Mouse (Mus musculus) forebrain, postnatal 0 days (tissue): ENCODE data around the gene Tspan11. TPM values are rescaled to one million over a fixed set of nuclear protein-coding genes. Genes with fewer than 3 reads are reported as not detected.

ENCODE experiments used
- ATAC-seq: fragments of 200-750 bp; cut with Nextera tagmentation; 2 replicates; pipeline ENCODE4 v1.8.0; 2017; ENCODE audit warnings: mild to moderate bottlenecking, moderate library complexity
- DNase-seq: peaks from one replicate; pipeline ENCODE4 v3.0.0-alpha.2; 2015
- H3K27ac ChIP-seq: fragments of 300-500 bp; sonication (generic); 2 replicates; pipeline ENCODE4 v1.5.1; 2014; ENCODE audit warnings: low read depth, mild to moderate bottlenecking, antibody characterized with exemption, low read length, moderate library complexity, mixed read lengths
- H3K27me3 ChIP-seq: fragments of 300-500 bp; sonication (generic); 2 replicates; pipeline ENCODE4 v1.6.1; 2014; ENCODE audit warnings: mild to moderate bottlenecking, low read length, mixed read lengths; ENCODE audit not compliant: insufficient read depth
- H3K36me3 ChIP-seq: fragments of 300-500 bp; sonication (generic); 2 replicates; pipeline ENCODE4 v1.6.1; 2014; ENCODE audit warnings: mild to moderate bottlenecking, moderate library complexity; ENCODE audit not compliant: insufficient read depth
- H3K4me1 ChIP-seq: fragments of 300-500 bp; sonication (generic); 2 replicates; pipeline ENCODE4 v1.6.1; 2014; ENCODE audit warnings: antibody characterized with exemption; ENCODE audit not compliant: insufficient read depth
- H3K4me2 ChIP-seq: fragments of 300-500 bp; sonication (generic); 2 replicates; pipeline ENCODE4 v1.6.1; 2014; ENCODE audit warnings: low read depth, mild to moderate bottlenecking, moderate library complexity
- H3K4me3 ChIP-seq: fragments of 300-500 bp; sonication (generic); 2 replicates; pipeline ENCODE4 v1.5.1; 2014; ENCODE audit warnings: low read depth, low read length, mixed read lengths
- H3K9ac ChIP-seq: fragments of 300-500 bp; sonication (generic); 2 replicates; pipeline ENCODE4 v1.6.1; 2014; ENCODE audit warnings: mild to moderate bottlenecking
- H3K9me3 ChIP-seq: fragments of 300-500 bp; sonication (generic); 2 replicates; pipeline ENCODE4 v1.6.1; 2016; ENCODE audit warnings: low read length
- CTCF ChIP-seq: sonication (generic); IDR thresholded peaks from 2 replicates; pipeline ENCODE4 v1.5.1; 2016; ENCODE audit warnings: antibody characterized with exemption, control low read depth, low read depth
- WGBS: fragments of 180-500 bp; shearing (Covaris S2); extraction: QIAGEN DNeasy Blood & Tissue Kit; methylation state at CpG from one replicate; pipeline ENCODE4 v1.1.7; 2014; 5-methylcytosine and 5-hydroxymethylcytosine counted together
- polyA plus RNA-seq: library from polyadenylated mRNA; unstranded; fragments of >200 nt; fragmentation: Nextera tagmentation; extraction: Ambion mirVana; gene quantifications from 2 replicates; pipeline ENCODE4 v1.2.1, GENCODE M21; 2015
- total RNA-seq: library from RNA; depleted of rRNA; stranded (reverse); fragments of >200 nt; gene quantifications from 2 replicates; pipeline ENCODE4 v1.2.3, GENCODE M21; 2014

Tspan11 gene
- total and polyA plus RNA-seq, 2 experiments from 2014 or later = 6.4 to 6.8 TPM

DNA sequence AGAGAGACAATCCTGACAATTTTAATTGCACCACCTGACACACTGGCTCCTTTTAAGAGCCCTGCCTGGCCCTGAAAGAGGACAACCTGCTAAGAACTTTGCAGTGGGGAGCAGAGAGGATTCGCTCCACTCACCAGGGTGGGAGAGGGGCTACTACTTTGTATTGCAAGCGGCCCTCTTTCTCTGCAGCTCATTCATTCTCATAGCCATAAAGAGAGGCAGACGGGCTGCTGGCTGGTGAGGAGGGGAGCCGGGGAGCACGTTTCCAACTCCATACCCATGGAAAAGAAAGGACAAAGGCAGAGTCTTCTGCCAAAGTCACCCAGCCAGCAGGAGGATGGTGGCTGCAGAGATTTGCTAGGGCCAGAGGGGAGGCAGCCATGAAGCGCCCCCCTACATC lies 86.2 kb downstream of the Tspan11 start:
- H3K9me3 ChIP-seq = no peaks in the 10 kb centered on the region
- DNase-seq = peak; percentile 39
- H3K27me3 ChIP-seq = no peaks in the 10 kb centered on the region
- H3K36me3 ChIP-seq = no peaks in the 10 kb centered on the region
- 23% methylated on average over 6 of the region's 6 CpGs for WGBS
- ATAC-seq = peak; percentile 64
- H3K4me1 ChIP-seq = no peaks in the 10 kb centered on the region
- peak; percentile 2; the same call in 1 of the 2 replicates for TF ChIP-seq CTCF
- peak overlapping the region; percentile 57 for H3K27ac ChIP-seq
- H3K4me2 ChIP-seq = no peak overlapping the region
- no peak overlapping the region for H3K4me3 ChIP-seq
- H3K9ac ChIP-seq = no peak overlapping the region

DNA sequence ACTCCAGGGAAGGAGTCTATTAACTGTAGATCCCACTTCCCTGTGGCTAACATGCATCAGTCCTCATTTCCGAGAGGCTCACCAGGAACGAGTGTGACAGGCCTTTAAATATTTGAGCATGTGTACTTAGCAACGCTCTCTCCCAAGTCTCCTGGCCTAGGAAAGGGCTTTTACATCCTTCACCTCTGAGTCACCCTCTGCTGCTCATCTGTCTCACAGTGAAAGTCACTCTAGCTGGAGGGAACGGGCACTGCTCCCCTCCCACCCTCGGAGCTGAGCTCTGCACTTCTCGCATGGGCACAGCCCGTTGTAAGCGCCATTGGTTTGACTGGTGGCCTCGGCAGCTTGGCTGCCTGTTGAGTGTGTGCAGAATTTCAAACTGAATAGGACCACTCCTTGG lies 86.6 kb downstream of the Tspan11 start:
- Histone ChIP-seq H3K9ac (no peak overlapping the region), H3K4me3 (no peak overlapping the region), H3K27me3 (no peaks in the 10 kb centered on the region), H3K4me2 (no peak overlapping the region), H3K4me1 (no peaks in the 10 kb centered on the region), H3K9me3 (no peaks in the 10 kb centered on the region), H3K27ac (peak overlapping the region; percentile 57), H3K36me3 (no peaks in the 10 kb centered on the region)
- no peak for TF ChIP-seq CTCF
- peak; percentile 47; the same call in 1 of the 2 replicates for ATAC-seq
- 42% methylated on average over 9 of the region's 9 CpGs for WGBS
- DNase-seq = no peak

DNA sequence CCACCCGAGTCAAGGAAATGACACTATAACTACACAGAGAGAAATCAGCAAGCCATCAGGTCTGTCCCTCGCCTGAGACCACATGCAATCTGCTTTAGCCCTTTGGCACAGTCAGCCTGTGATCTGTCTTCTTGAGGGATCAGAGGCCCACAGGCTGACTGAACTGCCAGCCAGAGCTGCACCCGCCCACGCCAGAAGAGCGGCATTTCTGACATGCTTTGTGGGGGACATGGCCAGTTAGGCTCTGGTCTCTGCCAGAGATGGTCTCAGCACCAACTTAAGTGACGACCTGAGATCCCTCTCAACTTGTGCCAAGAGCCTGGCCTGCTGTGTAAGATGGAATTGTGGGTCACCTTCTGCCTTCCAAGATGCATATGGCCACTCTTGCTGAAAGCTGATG lies 89.3 kb downstream of the Tspan11 start:
- no peaks in the 10 kb centered on the region for H3K4me1 ChIP-seq
- H3K27ac ChIP-seq = no peak overlapping the region
- no peak for ATAC-seq
- no peak for DNase-seq
- TF ChIP-seq CTCF = no peak
- WGBS = 80% methylated on average over 6 of the region's 6 CpGs
- H3K4me3 ChIP-seq = no peak overlapping the region
- no peaks in the 10 kb centered on the region for H3K27me3 ChIP-seq
- no peaks in the 10 kb centered on the region for H3K9me3 ChIP-seq
- H3K4me2 ChIP-seq = no peak overlapping the region
- no peak overlapping the region for H3K9ac ChIP-seq
- no peaks in the 10 kb centered on the region for H3K36me3 ChIP-seq

DNA sequence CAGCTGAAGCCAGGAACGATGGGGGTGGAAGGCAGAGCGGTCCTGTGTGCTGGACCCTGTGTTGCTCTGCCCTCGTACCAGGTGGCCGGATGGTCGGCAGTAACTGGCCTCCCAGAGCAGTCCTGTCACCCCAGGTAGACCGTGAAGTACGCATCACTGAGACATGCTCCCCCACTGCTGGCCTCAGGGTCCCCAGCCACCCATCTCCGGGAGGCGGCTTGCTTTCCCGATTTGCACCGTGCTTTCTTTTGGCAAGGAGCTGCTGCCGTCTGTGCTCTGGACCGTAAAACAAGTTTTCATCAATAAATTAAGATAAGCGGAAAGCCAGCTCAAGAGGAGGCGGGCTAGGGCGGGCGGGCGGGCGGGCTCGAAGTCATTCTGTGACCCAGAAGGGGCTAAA lies 91.6 kb downstream of the Tspan11 start:
- H3K9me3 ChIP-seq = no peaks in the 10 kb centered on the region
- H3K4me2 ChIP-seq = no peak overlapping the region
- H3K27me3 ChIP-seq = no peaks in the 10 kb centered on the region
- H3K27ac ChIP-seq = no peak overlapping the region
- no peak overlapping the region for H3K4me3 ChIP-seq
- 60% methylated on average over 20 of the region's 20 CpGs for WGBS
- no peak for TF ChIP-seq CTCF
- H3K36me3 ChIP-seq = no peaks in the 10 kb centered on the region
- H3K9ac ChIP-seq = no peak overlapping the region
- ATAC-seq (no peak), DNase-seq (no peak)
- no peaks in the 10 kb centered on the region for H3K4me1 ChIP-seq

DNA sequence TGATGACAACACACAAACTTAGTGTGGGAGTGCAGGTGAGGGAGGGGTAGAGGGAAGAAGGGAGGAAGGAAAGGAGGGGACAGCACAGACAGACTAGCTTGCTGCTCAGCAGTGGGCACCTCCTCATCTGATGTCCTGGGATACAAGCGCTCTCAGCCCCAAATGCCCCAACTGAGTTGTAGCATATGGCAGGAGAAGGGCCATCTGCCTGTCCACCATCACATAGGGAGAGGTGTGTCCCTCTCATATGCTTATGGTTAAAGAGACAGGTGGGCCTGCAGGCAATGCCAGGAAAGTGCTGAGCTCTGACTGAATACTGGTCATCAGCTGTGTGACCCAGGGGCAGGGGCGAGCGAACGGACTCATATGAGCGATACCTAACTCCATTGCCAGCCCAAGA lies 92.4 kb downstream of the Tspan11 start:
- Histone ChIP-seq H3K9me3 (no peaks in the 10 kb centered on the region), H3K4me3 (no peak overlapping the region), H3K27me3 (no peaks in the 10 kb centered on the region), H3K36me3 (no peaks in the 10 kb centered on the region), H3K27ac (no peak overlapping the region), H3K4me2 (no peak overlapping the region), H3K9ac (no peak overlapping the region), H3K4me1 (no peaks in the 10 kb centered on the region)
- TF ChIP-seq CTCF = no peak
- WGBS = 92% methylated on average over 5 of the region's 5 CpGs
- DNase-seq = no peak
- no peak for ATAC-seq

DNA sequence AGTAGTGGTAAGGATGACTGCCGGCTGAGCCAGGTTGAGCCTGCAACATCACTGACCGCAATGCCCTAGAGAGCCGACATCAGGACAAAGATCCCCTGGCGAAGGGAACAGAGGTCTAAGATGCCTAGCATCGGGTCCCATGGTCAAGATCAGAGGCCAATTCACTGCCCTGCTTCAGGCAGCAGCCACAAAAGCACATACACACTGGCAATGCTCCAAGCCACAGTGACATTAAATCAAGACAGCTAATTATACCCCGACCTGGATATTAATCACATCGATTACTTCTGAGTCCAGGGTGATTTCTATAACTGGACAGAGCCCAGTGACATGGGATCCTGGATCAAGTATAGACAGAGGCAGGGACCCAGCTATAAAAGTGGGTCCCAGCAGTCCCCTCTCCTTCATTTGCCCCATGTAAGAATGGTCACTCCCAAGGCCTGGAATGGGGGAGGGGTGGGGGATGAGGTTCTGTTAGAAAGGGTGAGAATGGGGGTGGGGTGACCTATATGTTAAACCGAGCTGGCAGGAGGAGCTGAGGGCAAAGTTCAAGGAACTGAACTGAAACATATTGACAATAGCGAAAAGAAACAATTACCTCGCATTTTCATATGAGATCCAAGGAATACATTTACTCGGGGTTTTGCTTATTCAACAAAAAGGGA lies 93.1 kb downstream of the Tspan11 start:
- Histone ChIP-seq H3K36me3 (no peaks in the 10 kb centered on the region), H3K4me2 (no peak overlapping the region), H3K9ac (0 out of 2 replicates have a peak overlapping the region, but pooled peaks have one; percentile 18), H3K4me1 (0 out of 2 replicates have a peak, but pooled peaks cover 4% of the 10 kb centered on the region), H3K27me3 (no peaks in the 10 kb centered on the region), H3K27ac (0 out of 2 replicates have a peak overlapping the region, but pooled peaks have one; percentile 9), H3K9me3 (no peaks in the 10 kb centered on the region), H3K4me3 (no peak overlapping the region)
- no peak for TF ChIP-seq CTCF
- DNase-seq = no peak
- ATAC-seq = no peak
- 58% methylated on average over 11 of the region's 11 CpGs for WGBS

DNA sequence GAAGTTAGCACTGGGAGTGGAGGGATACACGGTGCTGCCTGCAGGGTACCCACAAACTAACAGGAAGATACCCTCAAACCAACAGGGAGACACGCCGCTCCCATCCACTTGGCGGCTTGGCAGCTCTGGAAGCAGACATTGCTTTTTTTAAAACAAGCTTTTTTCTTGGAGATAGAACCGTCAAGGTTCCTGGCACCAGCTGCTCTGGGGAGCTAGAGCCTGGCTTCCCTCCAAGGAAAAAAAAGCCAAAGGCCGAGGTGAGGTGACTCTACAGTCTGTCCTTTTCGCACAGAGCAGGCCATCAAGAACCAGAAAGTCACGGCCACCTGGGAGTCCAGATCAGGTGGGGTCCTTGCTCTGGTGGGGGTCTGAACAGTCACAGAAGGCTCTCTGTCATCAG lies 93.8 kb downstream of the Tspan11 start:
- Histone ChIP-seq H3K9me3 (no peaks in the 10 kb centered on the region), H3K27me3 (no peaks in the 10 kb centered on the region), H3K27ac (0 out of 2 replicates have a peak overlapping the region, but pooled peaks have one; percentile 9), H3K36me3 (no peaks in the 10 kb centered on the region), H3K4me1 (0 out of 2 replicates have a peak, but pooled peaks cover 4% of the 10 kb centered on the region), H3K9ac (0 out of 2 replicates have a peak overlapping the region, but pooled peaks have one; percentile 18), H3K4me3 (no peak overlapping the region), H3K4me2 (no peak overlapping the region)
- 42% methylated on average over 8 of the region's 8 CpGs for WGBS
- no peak for DNase-seq
- peak; percentile 16; the same call in 1 of the 2 replicates for ATAC-seq
- TF ChIP-seq CTCF = no peak
